Mouse (Mus musculus) thymus, adult 2 months (tissue): ENCODE results near the gene Trim2. TPM values are rescaled to one million over a fixed set of nuclear protein-coding genes. Genes with fewer than 3 reads are reported as not detected.

Source experiments
- DNase-seq: peaks from one replicate; pipeline ENCODE4 v3.0.0; 2021
- H3K27ac ChIP-seq: fragments of 200-500 bp; 2 replicates; pipeline ENCODE4 v1.5.1; 2012; ENCODE audit warnings: low read length, control low read depth; ENCODE audit not compliant: control insufficient read depth, insufficient read depth
- H3K27me3 ChIP-seq: fragments of 200-500 bp; 2 replicates; pipeline ENCODE4 v1.6.1; 2012; ENCODE audit warnings: mild to moderate bottlenecking, low read length, moderate library complexity, mixed read lengths; ENCODE audit not compliant: control insufficient read depth, insufficient read depth
- H3K36me3 ChIP-seq: fragments of 200-500 bp; 2 replicates; pipeline ENCODE4 v1.6.1; 2012; ENCODE audit warnings: mild to moderate bottlenecking, low read length, moderate library complexity; ENCODE audit not compliant: control insufficient read depth, insufficient read depth
- H3K4me1 ChIP-seq: fragments of 200-500 bp; replicated peaks from 2 replicates; pipeline ENCODE4 v1.6.1; 2012; ENCODE audit warnings: low read length; ENCODE audit not compliant: control insufficient read depth, insufficient read depth
- H3K4me3 ChIP-seq: fragments of 200-500 bp; 2 replicates; pipeline ENCODE4 v1.5.1; 2012; ENCODE audit warnings: mild to moderate bottlenecking, low read length, control low read depth, moderate library complexity; ENCODE audit not compliant: control insufficient read depth, insufficient read depth
- CTCF ChIP-seq: fragments of 200-500 bp; IDR thresholded peaks from 2 replicates; pipeline ENCODE4 v1.5.1; 2012; ENCODE audit warnings: mild to moderate bottlenecking, control low read depth, low read length, moderate library complexity, borderline replicate concordance; ENCODE audit not compliant: control insufficient read depth, poor library complexity, insufficient read depth; ENCODE audit errors: extremely low read depth
- POLR2A ChIP-seq: fragments of 200-500 bp; IDR thresholded peaks from 2 replicates; pipeline ENCODE4 v1.6.1; 2012; ENCODE audit warnings: mild to moderate bottlenecking, low read length, control low read depth, moderate library complexity; ENCODE audit not compliant: control insufficient read depth, poor library complexity, insufficient read depth; ENCODE audit errors: extremely low read depth
- WGBS: fragments of 180-500 bp; shearing (Covaris S2); methylation state at CpG from one replicate; pipeline ENCODE4 v1.1.7; 2018; 5-methylcytosine and 5-hydroxymethylcytosine counted together
- polyA plus RNA-seq: library from polyadenylated mRNA; depleted of rRNA; stranded (reverse); fragments of >200 nt; gene quantifications from 2 replicates; pipeline ENCODE4 v1.2.3, GENCODE M21; 2012

Trim2 gene
- polyA plus RNA-seq, 1 experiment: 4.2 TPM

GRCm38 (mm10) chr3:84288931-84289330, 17.7 kb downstream of the Trim2 start:
- TF ChIP-seq CTCF: no peak
- WGBS: 93% methylated on average over 4 of the region's 4 CpGs
- H3K4me1 ChIP-seq: no peaks in the 10 kb centered on the region
- no peak overlapping the region for H3K27ac ChIP-seq
- no peak overlapping the region for H3K4me3 ChIP-seq
- DNase-seq: no peak
- no peaks in the 10 kb centered on the region for H3K27me3 ChIP-seq
- no peaks in the 10 kb centered on the region for H3K36me3 ChIP-seq

- no peaks in the 10 kb centered on the region; the same call in 1 of the 2 replicates for H3K27me3 ChIP-seq
- WGBS: 84% methylated on average over 2 of the region's 3 CpGs
- no peak overlapping the region for H3K4me3 ChIP-seq
- no peaks in the 10 kb centered on the region for H3K36me3 ChIP-seq
- H3K4me1 ChIP-seq: no peaks in the 10 kb centered on the region
- DNase-seq: no peak
- TF ChIP-seq CTCF: no peak
- TF ChIP-seq POLR2A: no peak
- no peak overlapping the region for H3K27ac ChIP-seq
Measured at GRCm38 (mm10) chr3:84287256-84287655, 19.4 kb downstream of the Trim2 start.

- Histone ChIP-seq H3K4me3 (no peak overlapping the region), H3K36me3 (no peaks in the 10 kb centered on the region), H3K4me1 (no peaks in the 10 kb centered on the region), H3K27ac (no peak overlapping the region), H3K27me3 (no peaks in the 10 kb centered on the region; the same call in 1 of the 2 replicates)
- WGBS: 86% methylated on average over 5 of the region's 5 CpGs
- no peak for DNase-seq
- no peak for TF ChIP-seq POLR2A
- no peak for TF ChIP-seq CTCF
Measured at GRCm38 (mm10) chr3:84286311-84286710, 20.4 kb downstream of the Trim2 start.

GRCm38 (mm10) chr3:84284796-84285195, 21.9 kb downstream of the Trim2 start:
- no peak overlapping the region for H3K4me3 ChIP-seq
- no peak for DNase-seq
- H3K27me3 ChIP-seq: no peaks in the 10 kb centered on the region; the same call in 1 of the 2 replicates
- no peaks in the 10 kb centered on the region for H3K36me3 ChIP-seq
- TF ChIP-seq POLR2A: no peak
- TF ChIP-seq CTCF: no peak
- H3K4me1 ChIP-seq: no peaks in the 10 kb centered on the region
- 94% methylated on average over 3 of the region's 3 CpGs for WGBS
- no peak overlapping the region for H3K27ac ChIP-seq

GRCm38 (mm10) chr3:84283524-84283923, 23.2 kb downstream of the Trim2 start:
- TF ChIP-seq CTCF (no peak), POLR2A (no peak)
- no peaks in the 10 kb centered on the region for H3K4me1 ChIP-seq
- WGBS: 80% methylated on average over 8 of the region's 8 CpGs
- no peak overlapping the region for H3K4me3 ChIP-seq
- H3K27me3 ChIP-seq: no peaks in the 10 kb centered on the region; the same call in 1 of the 2 replicates
- no peak for DNase-seq
- no peak overlapping the region for H3K27ac ChIP-seq
- no peaks in the 10 kb centered on the region for H3K36me3 ChIP-seq

GRCm38 (mm10) chr3:84281936-84282371, 24.7 kb downstream of the Trim2 start:
- 64% methylated on average over 10 of the region's 10 CpGs for WGBS
- no peak for TF ChIP-seq CTCF
- no peak for TF ChIP-seq POLR2A
- Histone ChIP-seq H3K4me1 (no peaks in the 10 kb centered on the region), H3K27me3 (no peaks in the 10 kb centered on the region; the same call in 1 of the 2 replicates), H3K4me3 (no peak overlapping the region), H3K27ac (no peak overlapping the region), H3K36me3 (no peaks in the 10 kb centered on the region)
- no peak for DNase-seq

- Histone ChIP-seq H3K36me3 (no peaks in the 10 kb centered on the region), H3K4me3 (no peak overlapping the region), H3K4me1 (no peaks in the 10 kb centered on the region), H3K27me3 (no peaks in the 10 kb centered on the region; the same call in 1 of the 2 replicates), H3K27ac (no peak overlapping the region)
- no peak for DNase-seq
- no peak for TF ChIP-seq POLR2A
- no peak for TF ChIP-seq CTCF
- 94% methylated on average over 4 of the region's 4 CpGs for WGBS
Measured at GRCm38 (mm10) chr3:84278809-84279208, 27.9 kb downstream of the Trim2 start.
